Mouse (Mus musculus) ES-E14 (cell line): ENCODE results near the gene H3f3a.

Source experiments
- CHD2 ChIP-seq: IDR thresholded peaks from 2 replicates; pipeline ENCODE4 v1.6.1; 2014; ENCODE audit warnings: mild to moderate bottlenecking, low read depth, low read length, inconsistent platforms
- MAFK ChIP-seq: IDR thresholded peaks from 2 replicates; pipeline ENCODE4 v1.6.1; 2014; ENCODE audit warnings: mild to moderate bottlenecking, low read depth, low read length, inconsistent platforms; ENCODE audit not compliant: insufficient read depth
- ZC3H11A ChIP-seq: IDR thresholded peaks from 2 replicates; pipeline ENCODE4 v1.6.1; 2012; ENCODE audit warnings: low read depth, mild to moderate bottlenecking, inconsistent platforms, low read length, borderline replicate concordance
- ZNF384 ChIP-seq: IDR thresholded peaks from 2 replicates; pipeline ENCODE4 v1.6.1; 2012; ENCODE audit warnings: low read depth, low read length, inconsistent platforms

DNA sequence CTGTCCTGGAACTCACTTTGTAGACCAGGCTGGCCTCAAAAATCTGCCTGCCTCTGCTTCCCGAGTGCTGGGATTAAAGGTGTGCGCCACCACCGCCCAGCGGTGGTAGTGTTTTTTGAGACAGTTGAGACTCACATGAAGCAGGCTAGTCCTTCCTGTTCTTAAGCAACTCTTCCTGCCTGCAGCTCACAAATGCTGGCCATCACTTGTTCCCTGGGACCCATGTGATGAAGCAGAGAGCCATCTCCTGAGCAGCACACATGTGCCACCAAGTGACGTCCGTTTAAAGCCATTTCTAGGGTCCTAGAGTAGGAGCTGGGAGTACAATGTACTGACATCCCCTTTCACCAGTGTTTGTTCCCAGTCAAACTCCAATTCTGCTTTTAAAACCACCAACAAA lies 9.9 kb downstream of the H3f3a start:
- TF ChIP-seq CHD2 (no peak), ZC3H11A (no peak), MAFK (no peak), ZNF384 (no peak)
